Mouse (Mus musculus) frontal cortex, postnatal 36 days (tissue): ENCODE measurements around the gene Capza2.

Experiments
- DNase-seq, 2 experiments: peaks; one replicate each; pipeline ENCODE4 v3.0.0; 2022; ENCODE audit warnings: low spot score in 2 of 2

Gene Capza2

DNA sequence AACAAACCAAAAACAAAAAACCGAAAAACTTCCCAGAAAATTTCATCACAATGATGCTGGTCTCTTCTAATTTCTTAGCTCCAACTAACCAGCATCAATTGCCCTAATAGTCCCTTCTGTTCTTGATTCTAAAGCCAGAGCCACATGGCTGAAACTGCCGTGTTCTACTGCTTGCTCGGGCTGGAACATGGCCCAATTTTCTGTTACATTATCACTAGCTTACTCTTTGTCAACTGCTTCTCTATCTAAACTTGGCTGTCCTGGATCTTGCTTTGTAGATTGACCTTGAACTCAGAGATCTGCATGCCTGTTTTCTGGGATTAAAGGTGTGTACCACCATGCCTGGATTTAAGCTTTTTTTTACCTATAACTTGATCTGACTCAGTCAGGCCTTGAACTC is 69.9 kb downstream of the Capza2 start:
- DNase-seq, result no peak
